Mouse (Mus musculus) kidney, adult 11 months (tissue): ENCODE results near the gene 1700125H20Rik.
"Not testable (repeated sequence)": the region's sequence is repeated elsewhere in the genome, so short reads cannot be mapped to it uniquely, and the experiment has no call there.

Experiments used
- DNase-seq: peaks from one replicate; pipeline ENCODE4 v3.0.0; 2022

1700125H20Rik gene

DNA sequence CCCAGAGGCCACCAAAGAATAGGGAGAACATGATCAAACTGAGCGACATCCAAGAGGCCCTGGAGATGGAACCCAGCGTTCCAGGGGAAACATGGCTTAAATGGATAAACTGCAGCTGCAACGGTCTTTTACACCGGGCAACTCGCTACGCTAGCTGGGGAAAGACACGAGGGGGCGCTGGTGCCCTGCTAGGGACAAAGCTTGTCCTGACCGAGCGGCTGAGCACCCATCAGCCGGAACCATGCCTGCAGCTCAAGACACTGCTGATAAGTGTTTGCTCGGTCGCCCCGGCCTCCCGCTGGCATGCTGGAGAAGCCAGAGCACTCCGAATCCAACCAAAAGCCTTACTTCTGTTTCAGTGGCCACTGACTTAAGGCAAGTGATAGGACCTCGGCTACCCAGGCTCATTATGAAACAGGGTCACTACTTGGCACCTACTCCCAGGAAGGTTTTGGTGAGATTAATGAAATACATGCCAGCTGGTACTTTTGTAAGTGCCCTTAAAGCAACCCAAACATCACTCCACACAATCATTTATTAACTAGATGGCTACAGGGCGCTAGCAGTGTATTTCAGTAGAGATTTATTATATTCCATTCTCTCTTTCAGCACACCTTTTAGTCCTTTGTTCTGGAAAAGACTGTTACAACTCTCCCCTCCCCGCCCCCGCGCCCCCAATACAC is at the start of gene 1700125H20Rik:
Gene 1700125H20Rik (plus strand): TSS at position 347 of the 683 bp plus-strand sequence.
- peak; percentile 88 for DNase-seq

DNA sequence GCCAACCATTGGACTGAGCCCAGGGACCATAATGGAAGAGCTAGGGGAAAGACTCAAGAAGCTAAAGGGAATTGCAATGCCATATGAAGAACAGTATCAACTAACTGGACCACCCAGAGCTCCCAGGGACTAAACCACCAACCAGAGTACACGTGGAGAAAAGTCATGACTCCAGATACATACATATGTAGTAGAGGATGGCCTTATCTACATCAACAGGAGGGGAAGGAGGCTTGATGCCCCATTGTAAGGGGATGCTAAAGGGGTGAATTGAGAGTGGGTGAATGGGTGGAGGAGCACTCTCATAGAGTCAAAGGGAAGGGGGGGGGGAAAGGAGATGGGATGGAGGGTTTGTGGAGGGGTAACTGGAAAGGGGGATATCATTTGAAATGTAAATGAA is 48.1 kb upstream of the 1700125H20Rik start:
- DNase-seq = no peak

DNA sequence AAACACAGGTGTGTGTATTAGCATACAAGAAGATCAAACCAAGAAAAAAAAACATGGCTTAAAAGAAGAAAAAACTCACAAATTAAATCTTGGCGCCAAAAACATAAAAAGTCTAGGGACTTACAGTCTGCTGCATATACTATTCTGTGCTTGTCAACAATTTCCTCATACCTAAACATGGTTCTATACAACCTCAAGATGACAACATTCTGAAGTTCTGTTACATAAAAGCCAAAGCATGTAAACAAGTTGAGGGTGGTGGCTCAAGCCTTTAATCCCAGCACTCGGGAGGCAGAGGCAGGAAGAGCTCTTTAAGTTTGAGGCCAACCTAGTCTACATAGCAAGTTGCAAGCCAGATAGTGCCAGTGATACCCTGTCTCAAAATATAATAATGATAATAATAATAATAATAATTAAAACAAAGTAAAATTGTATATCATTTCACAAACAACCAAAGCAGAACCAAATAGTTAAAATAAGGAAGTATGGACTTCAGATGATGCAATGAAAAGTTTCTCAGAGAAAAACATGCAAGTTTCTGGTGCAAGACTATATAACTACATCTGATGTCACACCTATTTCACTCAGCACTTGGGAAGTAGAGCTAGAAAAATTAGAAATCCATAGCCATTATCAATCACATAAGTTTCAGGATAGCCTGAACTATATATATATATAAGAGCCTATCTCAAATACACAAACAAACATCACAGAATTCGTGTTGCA is 46.8 kb upstream of the 1700125H20Rik start:
- no peak for DNase-seq

DNA sequence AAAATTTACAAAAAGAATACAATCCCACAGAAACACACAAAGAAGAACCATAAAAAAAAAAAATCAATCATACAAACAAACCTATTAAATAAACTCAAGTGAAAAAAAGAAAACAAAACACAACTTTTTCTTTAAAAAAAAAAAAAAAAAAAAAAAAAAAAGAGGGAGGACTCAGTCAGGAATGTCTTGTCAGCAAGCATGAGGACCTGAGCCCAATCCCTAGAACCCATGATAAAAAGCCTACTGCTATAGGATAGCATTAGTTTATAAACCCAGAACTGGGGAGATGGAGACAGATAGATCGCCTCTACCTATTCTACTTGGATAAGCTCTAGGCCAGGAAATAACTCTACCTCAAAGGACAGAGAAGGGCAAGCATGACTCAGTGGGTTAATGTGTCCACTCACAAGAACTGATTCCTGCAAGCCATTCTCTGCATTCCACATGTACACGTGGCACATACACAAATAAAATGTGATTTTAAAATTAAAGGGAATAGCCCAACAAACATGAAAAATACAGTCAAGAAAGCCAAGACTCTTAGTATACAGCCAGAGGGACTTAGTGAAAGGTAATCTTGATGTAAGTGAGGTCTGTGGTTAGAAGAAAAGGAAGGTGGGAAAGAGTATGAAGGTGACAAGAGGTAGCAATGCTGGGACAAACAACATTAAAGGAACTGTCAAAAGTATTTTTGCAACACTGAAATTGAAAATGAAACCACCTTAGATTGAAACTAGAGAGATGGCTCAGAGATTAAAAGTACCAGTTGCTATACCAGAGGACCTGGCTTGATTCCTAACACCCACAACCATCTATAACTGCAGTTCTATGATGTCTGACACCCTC is 43.7 kb upstream of the 1700125H20Rik start:
- DNase-seq = no peak

GRCm38 (mm10) chr11:85128883-85129282 is 41.3 kb upstream of the 1700125H20Rik start:
- no peak for DNase-seq

DNA sequence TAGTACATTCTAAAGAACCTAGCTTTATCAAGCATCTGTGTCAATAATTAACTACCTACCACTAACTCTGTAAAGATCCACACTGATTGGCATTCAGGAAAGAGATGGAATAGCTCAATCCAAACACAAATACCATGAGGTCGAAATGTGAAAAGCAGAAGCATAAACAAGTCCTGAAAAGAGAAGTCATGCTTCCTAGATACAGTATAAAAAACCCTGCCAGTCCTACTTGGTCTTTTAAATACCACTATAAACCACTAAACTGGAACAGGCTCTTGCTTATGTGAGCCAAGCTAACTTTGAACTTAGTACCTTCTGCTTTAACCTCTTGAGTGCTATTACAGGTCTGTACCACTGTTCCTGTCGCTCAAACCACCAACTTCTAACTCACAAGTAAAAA is 38.7 kb upstream of the 1700125H20Rik start:
- DNase-seq = no peak

GRCm38 (mm10) chr11:85138776-85139474 is 31.3 kb upstream of the 1700125H20Rik start:
- peak; percentile 19 for DNase-seq

DNA sequence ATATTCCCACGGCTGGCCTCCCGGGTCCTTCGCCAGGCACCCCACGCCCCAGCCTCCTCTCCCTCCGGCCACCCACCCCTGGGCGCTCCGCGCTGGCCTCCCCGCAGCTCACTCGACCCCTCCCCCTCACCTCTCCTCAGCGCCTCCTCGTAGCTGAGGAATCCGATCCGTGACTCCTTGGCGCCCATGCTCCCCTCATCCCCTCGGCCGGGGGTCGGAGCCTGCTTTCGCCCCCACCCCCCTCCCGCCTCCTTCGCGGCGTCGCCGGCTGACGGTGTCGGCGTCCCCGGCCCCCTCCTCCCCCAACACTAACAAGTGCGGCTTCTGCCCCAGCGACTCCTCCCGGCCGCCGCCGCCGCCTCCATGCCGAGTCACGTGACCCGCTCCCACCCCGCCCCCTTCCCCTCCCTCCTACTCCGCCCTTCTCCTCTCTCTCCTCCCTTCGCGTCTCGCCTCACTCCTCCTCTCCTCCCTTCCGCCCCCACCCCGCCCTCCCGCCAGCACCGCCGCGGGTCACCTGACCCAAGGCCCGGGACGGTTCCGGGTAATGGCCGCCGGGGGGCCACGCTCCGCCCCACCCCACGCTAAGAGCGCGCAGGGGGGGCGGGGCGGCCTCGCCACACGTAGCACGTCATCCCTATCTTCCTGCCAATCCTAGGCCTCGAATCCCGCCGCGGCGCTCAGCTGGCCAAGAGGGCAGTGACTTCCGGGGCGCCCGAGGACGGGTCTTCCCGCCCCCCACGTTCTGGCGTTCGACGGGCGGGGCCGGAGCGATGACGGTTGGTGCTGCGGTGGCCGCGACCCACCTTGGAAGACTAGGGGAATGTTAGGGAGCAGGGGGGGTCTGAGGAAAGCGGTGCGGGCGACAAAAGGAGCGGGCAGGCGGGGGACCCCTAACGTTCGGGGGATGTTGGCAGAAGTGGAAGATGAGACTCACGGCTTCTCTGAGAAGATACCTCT is 30.3 kb upstream of the 1700125H20Rik start, which contains the start of gene Usp32:
Gene Usp32 (minus strand): TSS at position 581 of the 960 bp plus-strand sequence.
- DNase-seq = peak; percentile 97

- no peak for DNase-seq
Observed at GRCm38 (mm10) chr11:85152256-85152930, 17.8 kb upstream of the 1700125H20Rik start.

DNA sequence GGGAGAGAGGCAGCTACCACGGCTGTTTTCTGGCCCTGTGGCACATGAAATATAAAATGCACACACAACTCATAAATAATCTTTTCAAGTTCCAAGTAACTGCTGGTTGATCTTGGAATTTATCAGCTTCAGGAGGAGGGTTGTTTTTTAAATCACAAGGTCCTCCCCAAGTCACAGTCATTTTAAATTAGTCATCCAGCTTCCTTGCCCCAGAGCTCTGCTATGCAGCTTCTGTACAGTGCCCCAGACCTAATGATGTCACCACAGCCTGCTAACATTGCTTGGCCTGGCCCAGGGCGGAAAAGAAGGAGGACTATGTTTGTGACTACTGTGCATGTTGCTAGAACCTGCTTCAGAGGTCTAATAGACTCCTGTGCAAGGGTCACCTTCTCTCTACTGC is 12.9 kb upstream of the 1700125H20Rik start:
- DNase-seq = no peak

- DNase-seq = not testable (repeated sequence)
Observed at GRCm38 (mm10) chr11:85163014-85163413, 7.2 kb upstream of the 1700125H20Rik start.

DNA sequence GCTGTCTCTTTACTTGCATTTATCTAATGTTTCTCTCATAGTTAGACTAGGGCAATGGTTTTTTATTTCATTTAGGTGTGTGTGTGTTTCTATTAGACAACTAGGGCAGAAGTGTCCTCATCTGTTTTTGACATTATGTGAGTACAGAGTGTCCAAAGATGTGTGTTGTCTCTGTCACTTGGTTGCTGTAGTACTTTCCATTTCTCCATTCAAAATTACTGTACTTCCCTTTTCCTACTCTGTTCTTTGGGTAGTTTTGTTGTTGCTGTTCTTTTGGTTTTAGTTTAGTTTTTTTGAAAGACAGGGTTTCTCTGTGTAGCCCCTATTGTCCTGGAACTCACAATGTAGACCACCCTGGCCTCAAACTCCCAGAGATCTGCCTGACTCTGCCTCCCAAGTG is 5.8 kb upstream of the 1700125H20Rik start:
- DNase-seq = no peak

GRCm38 (mm10) chr11:85167503-85167902 is 2.7 kb upstream of the 1700125H20Rik start:
- DNase-seq = no peak

DNA sequence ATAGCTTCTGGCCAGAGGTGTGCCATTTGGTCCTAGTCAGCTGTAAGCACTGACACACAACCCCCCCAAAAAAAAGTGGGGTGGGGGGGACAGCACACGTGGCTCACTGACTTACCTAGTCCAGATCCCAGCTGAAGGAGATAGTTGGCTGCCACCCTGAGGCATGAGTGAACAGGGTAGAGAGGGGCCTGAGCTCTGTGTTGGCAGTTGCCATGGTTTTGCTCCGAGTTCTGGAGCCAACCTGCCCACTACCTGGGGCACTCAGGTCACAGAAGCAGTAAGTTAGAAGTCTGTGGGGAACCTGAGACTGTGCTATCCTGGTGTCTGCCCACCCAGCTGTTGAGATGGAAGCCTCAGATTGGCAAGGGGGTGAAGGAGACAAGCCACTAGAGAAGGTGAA is 629 bp downstream of the 1700125H20Rik start:
- DNase-seq = peak; percentile 9

DNA sequence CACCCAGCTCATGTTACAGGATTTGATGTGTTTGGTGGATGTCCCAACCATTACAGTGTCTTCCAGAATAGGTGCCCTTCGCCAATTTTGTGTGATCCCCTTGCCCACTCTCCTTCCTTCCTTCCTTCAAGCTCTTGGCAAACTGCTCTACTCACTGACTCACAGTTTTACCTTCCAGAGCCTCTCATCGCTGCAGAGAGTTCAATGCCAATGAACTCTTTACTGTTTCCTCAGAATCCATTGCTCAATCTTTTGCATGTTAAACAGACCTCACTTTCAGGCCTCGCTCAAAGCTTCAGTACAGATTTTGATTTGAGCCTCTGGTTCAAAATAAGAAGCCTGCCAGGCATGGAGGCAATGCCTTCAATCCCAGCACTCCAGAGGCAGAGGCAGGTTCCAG is 5.7 kb downstream of the 1700125H20Rik start:
- no peak for DNase-seq

- no peak for DNase-seq
Observed at GRCm38 (mm10) chr11:85177761-85178160, 7.6 kb downstream of the 1700125H20Rik start.

- DNase-seq = no peak
Observed at GRCm38 (mm10) chr11:85178413-85178812, 8.2 kb downstream of the 1700125H20Rik start.

- DNase-seq = peak; percentile 36
Observed at GRCm38 (mm10) chr11:85182617-85183283, 12.5 kb downstream of the 1700125H20Rik start.

GRCm38 (mm10) chr11:85183284-85183779 is 13.1 kb downstream of the 1700125H20Rik start:
- DNase-seq = no peak

- peak; percentile 26 for DNase-seq
Observed at GRCm38 (mm10) chr11:85184082-85184481, 13.9 kb downstream of the 1700125H20Rik start.
